Mouse (Mus musculus) hindbrain, embryonic 13.5 days (tissue): ENCODE measurements around the gene Hrh3. TPM values are rescaled to one million over a fixed set of nuclear protein-coding genes. Genes with fewer than 3 reads are reported as not detected.

Experiments used
- polyA plus RNA-seq: library from polyadenylated mRNA; unstranded; fragments of >200 nt; fragmentation: Nextera tagmentation; extraction: Ambion mirVana; gene quantifications from 2 replicates; pipeline ENCODE4 v1.2.1, GENCODE M21; 2015

Gene Hrh3
- polyA plus RNA-seq, 1 experiment from 2014 or later = 3.1 TPM

Other genes starting within 250 kb of the Hrh3 start
- gene Taf4, start 127.8 kb downstream of the Hrh3 start, polyA plus RNA-seq = 3.9 and 4.5 TPM in 2 replicates
- gene Lsm14b, start 79.5 kb downstream of the Hrh3 start, polyA plus RNA-seq = 22.5 and 23.4 TPM in 2 replicates
- 665 and 670 TPM in 2 replicates for gene Psma7, start 62.1 kb downstream of the Hrh3 start, polyA plus RNA-seq
- gene Ss18l1, start 62.0 kb downstream of the Hrh3 start, polyA plus RNA-seq = 52.7 TPM in 2 replicates
- 31.9 and 35.0 TPM in 2 replicates for gene Mtg2, start 33.9 kb downstream of the Hrh3 start, polyA plus RNA-seq
- 58.2 and 60.8 TPM in 2 replicates for gene Osbpl2, start 14.8 kb upstream of the Hrh3 start, polyA plus RNA-seq
- 208 and 213 TPM in 2 replicates for gene Adrm1, start 67.0 kb upstream of the Hrh3 start, polyA plus RNA-seq
- gene Lama5, start 121.4 kb upstream of the Hrh3 start, polyA plus RNA-seq = 1.9 and 2.1 TPM in 2 replicates
- 444 and 445 TPM in 2 replicates for gene Rps21, start 152.9 kb upstream of the Hrh3 start, polyA plus RNA-seq
- gene Cables2, start 169.0 kb upstream of the Hrh3 start, polyA plus RNA-seq = 19.8 and 20.8 TPM in 2 replicates
- not detected in 2 replicates for gene Rbbp8nl, start 185.4 kb upstream of the Hrh3 start, polyA plus RNA-seq
- 0.05 TPM in 1 of 2 replicates, not detected in the other for gene Gata5, start 230.2 kb upstream of the Hrh3 start, polyA plus RNA-seq